Mouse (Mus musculus): ENCODE measurements around the gene Tescl.
A peak's percentile ranks its signal among the peaks of the same experiment; 100 is the strongest.

DNA sequence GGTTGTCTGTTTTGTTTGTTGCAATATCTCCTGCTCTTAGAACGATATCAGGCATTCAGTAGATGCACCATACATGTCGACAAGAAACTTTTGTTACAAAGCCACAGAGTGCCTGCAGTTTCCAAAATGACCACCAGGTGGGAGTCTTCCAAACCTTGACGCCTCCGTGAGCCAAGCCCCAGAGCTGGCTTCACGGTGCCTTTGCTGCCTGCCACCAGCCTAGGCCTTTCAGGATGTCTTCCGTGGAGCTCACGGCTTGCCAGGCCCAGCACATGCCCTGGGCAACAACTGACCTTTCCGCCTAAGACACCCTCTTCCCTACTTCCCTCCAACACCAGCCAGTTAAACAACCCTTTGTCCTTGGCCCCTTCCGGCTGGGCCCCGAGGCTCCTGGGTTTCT, 31.1 kb upstream of the Tescl start:
- TF ChIP-seq RCOR1 (IDR thresholded peaks at IDR 0.05; ENCODE audit: low read depth, low read length) (no peak), POLR2A (IDR thresholded peaks at IDR 0.05; ENCODE audit: control insufficient read depth in 1 of 2, insufficient read depth in 1 of 2, low read depth in 1 of 2, low read length in 2 of 2, poor library complexity in 1 of 2) (no peak), UBTF (IDR thresholded peaks at IDR 0.05; ENCODE audit: borderline replicate concordance, insufficient read depth, low read depth, low read length) (no peak), MAZ (IDR thresholded peaks at IDR 0.05; ENCODE audit: low read depth, low read length) (0 out of 2 replicates have a peak, but pooled peaks have one; percentile 35), ELF1 (IDR thresholded peaks at IDR 0.05; ENCODE audit: low read depth, low read length) (no peak), CTCF (IDR thresholded peaks at IDR 0.05 in 2 of 3, conservative IDR thresholded peaks at IDR 0.05 in 1 of 3; ENCODE audit: control insufficient read depth in 1 of 3, insufficient read depth in 1 of 3, low read depth in 2 of 3, low read length in 3 of 3, poor library complexity in 1 of 3, severe bottlenecking in 1 of 3) (peak; percentile 79 to 93 (median 91)), KAT2A (conservative IDR thresholded peaks at IDR 0.05; ENCODE audit: low read depth, low read length) (no peak), ZC3H11A (IDR thresholded peaks at IDR 0.05; ENCODE audit: low read depth, low read length) (peak; percentile 86), MAFK (IDR thresholded peaks at IDR 0.05; ENCODE audit: borderline replicate concordance, low read depth, low read length) (no peak), MEF2A (IDR thresholded peaks at IDR 0.05; ENCODE audit: extremely low read depth, insufficient replicate concordance, low read depth, low read length, poor library complexity, severe bottlenecking) (no peak), NELFE (IDR thresholded peaks at IDR 0.05; ENCODE audit: low read depth, low read length) (no peak), E2F4 (IDR thresholded peaks at IDR 0.05; ENCODE audit: borderline replicate concordance, low read depth, low read length) (no peak), ZNF384 (IDR thresholded peaks at IDR 0.05; ENCODE audit: low read depth, low read length) (0 out of 2 replicates have a peak, but pooled peaks have one; percentile 35)

Data from MEL (cell line).